Mouse (Mus musculus): ENCODE data around the gene Knop1.

DNA sequence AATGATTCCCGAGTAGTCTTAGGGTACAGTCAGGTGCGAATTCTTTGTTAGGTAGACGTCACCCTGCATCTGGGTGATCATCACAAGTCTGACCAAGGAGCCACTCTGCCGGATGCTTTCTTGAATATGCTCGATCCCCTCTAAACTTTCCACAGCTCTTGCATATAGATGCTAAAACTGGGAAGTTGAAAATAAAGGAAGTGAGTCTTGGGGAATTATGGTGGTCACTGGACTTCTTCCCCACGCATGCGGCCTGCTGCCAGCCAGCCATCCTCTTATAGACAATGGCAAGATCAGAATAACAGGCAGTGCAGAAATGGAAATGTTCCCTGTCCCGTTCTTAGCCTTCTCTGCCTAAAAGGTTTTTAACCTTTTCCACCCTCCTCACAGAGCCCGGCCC, 47.8 kb upstream of the Knop1 start:
- TF ChIP-seq USF1 (IDR thresholded peaks at IDR 0.05; ENCODE audit: low read depth, low read length) (no peak), CTCF (conservative IDR thresholded peaks at IDR 0.05 in 1 of 2, IDR thresholded peaks at IDR 0.05 in 1 of 2; ENCODE audit: low read depth in 2 of 2, low read length in 2 of 2) (no peak), JUND (conservative IDR thresholded peaks at IDR 0.05; ENCODE audit: low read depth, low read length) (no peak), TBP (conservative IDR thresholded peaks at IDR 0.05; ENCODE audit: low read depth, low read length) (no peak), GABPA (IDR thresholded peaks at IDR 0.05; ENCODE audit: insufficient replicate concordance, low read depth, low read length) (no peak), NRF1 (IDR thresholded peaks at IDR 0.05; ENCODE audit: low read depth, low read length) (no peak), EP300 (IDR thresholded peaks at IDR 0.05; ENCODE audit: low read length) (peak; percentile 5; the same call in 1 of the 2 replicates), SIN3A (IDR thresholded peaks at IDR 0.05; ENCODE audit: low read length) (no peak), MEF2A (IDR thresholded peaks at IDR 0.05; ENCODE audit: borderline replicate concordance, low read depth, low read length) (no peak), POLR2A (IDR thresholded peaks at IDR 0.05; ENCODE audit: low read depth, low read length) (no peak), ELF1 (IDR thresholded peaks at IDR 0.05; ENCODE audit: low read depth, low read length) (no peak), BHLHE40 (IDR thresholded peaks at IDR 0.05; ENCODE audit: low read depth, low read length) (no peak), ETS1 (conservative IDR thresholded peaks at IDR 0.05; ENCODE audit: low read depth, low read length) (no peak)
